Mouse (Mus musculus): ENCODE measurements around the gene Wrb.
A peak's percentile ranks its signal among the peaks of the same experiment; 100 is the strongest.

Wrb gene

DNA sequence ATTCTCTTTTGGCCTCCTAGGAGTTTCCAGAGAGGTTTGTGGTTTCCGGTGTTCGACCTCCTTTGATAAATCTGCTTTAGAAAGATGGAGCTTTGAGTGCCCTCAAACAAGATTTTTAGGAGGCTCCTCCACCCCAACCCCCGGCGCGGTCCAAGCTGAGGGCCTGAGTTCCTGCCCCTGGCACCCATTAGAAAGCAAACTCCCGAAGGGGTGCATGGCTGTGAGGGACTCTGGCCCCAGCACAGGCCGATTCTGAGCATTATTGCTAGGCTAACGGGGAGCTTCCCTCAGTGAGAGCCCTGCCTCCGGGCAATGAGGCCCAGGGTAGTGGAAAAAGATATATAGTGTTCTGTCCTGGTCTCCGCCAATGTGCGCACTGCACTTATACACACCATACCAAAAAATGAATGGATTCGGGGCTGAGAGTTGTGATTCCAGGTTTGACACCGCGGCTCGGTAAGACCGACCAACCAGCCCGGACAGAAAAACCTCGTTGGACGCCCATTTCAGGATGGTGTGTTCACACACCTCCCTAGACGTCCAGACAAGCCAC lies 14.7 kb downstream of the Wrb start:
- Histone ChIP-seq H3K4me3 (replicated peaks; ENCODE audit: low read length) (peak overlapping the region; percentile 84), H3K4me1 (replicated peaks; ENCODE audit: low read depth, low read length) (peaks cover 66% of the 10 kb centered on the region), H3K27me3 (ENCODE audit: insufficient read depth, low read length) (peaks cover 8% of the 10 kb centered on the region; the same call in 1 of the 2 replicates), H3K36me3 (ENCODE audit: insufficient read depth, low read length) (peaks cover 36% of the 10 kb centered on the region), H3K9me3 (ENCODE audit: low read length) (no peaks in the 10 kb centered on the region)
- TF ChIP-seq CTCF (conservative IDR thresholded peaks at IDR 0.05; ENCODE audit: low read length), result no peak
- no peak for TF ChIP-seq NANOG (IDR thresholded peaks at IDR 0.05; ENCODE audit: borderline replicate concordance, low read length)
- no peak for TF ChIP-seq POU5F1 (IDR thresholded peaks at IDR 0.05; ENCODE audit: borderline replicate concordance, low read length)

DNA sequence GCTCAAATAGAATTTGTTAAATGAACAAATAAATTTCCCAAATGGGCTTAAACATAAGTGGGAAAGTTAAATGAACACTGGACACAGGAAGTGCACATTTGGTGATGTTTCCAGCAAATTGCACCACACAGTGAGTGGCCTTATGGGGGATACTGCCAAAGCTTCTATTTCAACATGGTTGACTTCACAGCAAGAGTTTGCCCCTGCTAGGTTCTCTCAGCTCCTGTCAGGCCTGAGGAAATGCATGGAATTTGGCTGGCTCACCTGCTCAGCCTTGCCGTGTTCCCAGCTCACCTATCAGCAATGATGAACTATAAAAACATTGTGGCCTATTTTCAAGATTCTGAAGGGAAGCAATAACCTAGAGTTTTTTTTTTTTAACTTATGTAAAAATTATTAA lies 15.7 kb downstream of the Wrb start:
- no peak for TF ChIP-seq CTCF (conservative IDR thresholded peaks at IDR 0.05; ENCODE audit: low read length)
- TF ChIP-seq POU5F1 (IDR thresholded peaks at IDR 0.05; ENCODE audit: borderline replicate concordance, low read length), result no peak
- no peak for TF ChIP-seq NANOG (IDR thresholded peaks at IDR 0.05; ENCODE audit: borderline replicate concordance, low read length)
- Histone ChIP-seq H3K9me3 (ENCODE audit: low read length) (no peaks in the 10 kb centered on the region), H3K4me3 (replicated peaks; ENCODE audit: low read length) (no peak overlapping the region), H3K36me3 (ENCODE audit: insufficient read depth, low read length) (peaks cover 26% of the 10 kb centered on the region), H3K27me3 (ENCODE audit: insufficient read depth, low read length) (peaks cover 8% of the 10 kb centered on the region; the same call in 1 of the 2 replicates), H3K4me1 (replicated peaks; ENCODE audit: low read depth, low read length) (peaks cover 56% of the 10 kb centered on the region)

DNA sequence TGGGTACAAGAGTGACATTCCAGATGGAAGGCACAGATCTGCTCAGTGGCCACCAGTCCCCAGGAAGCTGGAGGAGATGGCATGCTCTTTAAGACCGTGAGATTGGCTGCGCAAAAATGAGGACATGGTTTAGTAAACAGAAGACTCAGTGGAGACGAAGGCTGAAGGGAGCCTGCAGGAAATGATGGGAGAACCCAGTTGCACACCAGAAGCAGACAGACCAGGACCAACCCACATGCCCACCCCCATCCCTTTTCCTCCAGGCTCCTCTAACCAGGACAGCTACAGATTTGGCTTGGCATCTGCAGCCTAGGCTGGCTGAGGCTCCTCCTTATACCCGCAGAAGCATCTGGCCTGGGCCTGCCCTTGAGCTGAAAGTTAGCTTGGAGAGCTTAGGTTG lies 16.1 kb downstream of the Wrb start:
- TF ChIP-seq POU5F1 (IDR thresholded peaks at IDR 0.05; ENCODE audit: borderline replicate concordance, low read length) (no peak), NANOG (IDR thresholded peaks at IDR 0.05; ENCODE audit: borderline replicate concordance, low read length) (no peak), CTCF (conservative IDR thresholded peaks at IDR 0.05; ENCODE audit: low read length) (no peak)
- Histone ChIP-seq H3K36me3 (ENCODE audit: insufficient read depth, low read length) (peaks cover 22% of the 10 kb centered on the region), H3K27me3 (ENCODE audit: insufficient read depth, low read length) (peaks cover 8% of the 10 kb centered on the region; the same call in 1 of the 2 replicates), H3K4me1 (replicated peaks; ENCODE audit: low read depth, low read length) (peaks cover 56% of the 10 kb centered on the region), H3K9me3 (ENCODE audit: low read length) (no peaks in the 10 kb centered on the region), H3K4me3 (replicated peaks; ENCODE audit: low read length) (no peak overlapping the region)

GRCm38 (mm10) chr16:96165723-96166264 lies 20.6 kb downstream of the Wrb start:
- Histone ChIP-seq H3K27me3 (ENCODE audit: insufficient read depth, low read length) (no peaks in the 10 kb centered on the region), H3K36me3 (ENCODE audit: insufficient read depth, low read length) (peaks cover 5% of the 10 kb centered on the region), H3K4me3 (replicated peaks; ENCODE audit: low read length) (no peak overlapping the region), H3K9me3 (ENCODE audit: low read length) (no peaks in the 10 kb centered on the region), H3K4me1 (replicated peaks; ENCODE audit: low read depth, low read length) (peaks cover 21% of the 10 kb centered on the region)
- TF ChIP-seq CTCF (conservative IDR thresholded peaks at IDR 0.05; ENCODE audit: low read length), result no peak
- TF ChIP-seq POU5F1 (IDR thresholded peaks at IDR 0.05; ENCODE audit: borderline replicate concordance, low read length), result no peak
- no peak for TF ChIP-seq NANOG (IDR thresholded peaks at IDR 0.05; ENCODE audit: borderline replicate concordance, low read length)

- no peaks in the 10 kb centered on the region for H3K9me3 ChIP-seq (ENCODE audit: low read length)
- TF ChIP-seq NANOG (IDR thresholded peaks at IDR 0.05; ENCODE audit: borderline replicate concordance, low read length) (no peak), CTCF (conservative IDR thresholded peaks at IDR 0.05; ENCODE audit: low read length) (no peak), POU5F1 (IDR thresholded peaks at IDR 0.05; ENCODE audit: borderline replicate concordance, low read length) (no peak)
- H3K4me1 ChIP-seq (replicated peaks; ENCODE audit: low read depth, low read length), result no peaks in the 10 kb centered on the region
- H3K36me3 ChIP-seq (ENCODE audit: insufficient read depth, low read length), result no peaks in the 10 kb centered on the region
- no peak overlapping the region for H3K4me3 ChIP-seq (replicated peaks; ENCODE audit: low read length)
- H3K27me3 ChIP-seq (ENCODE audit: insufficient read depth, low read length), result no peaks in the 10 kb centered on the region
Observed at GRCm38 (mm10) chr16:96168837-96169236, 23.6 kb downstream of the Wrb start.

DNA sequence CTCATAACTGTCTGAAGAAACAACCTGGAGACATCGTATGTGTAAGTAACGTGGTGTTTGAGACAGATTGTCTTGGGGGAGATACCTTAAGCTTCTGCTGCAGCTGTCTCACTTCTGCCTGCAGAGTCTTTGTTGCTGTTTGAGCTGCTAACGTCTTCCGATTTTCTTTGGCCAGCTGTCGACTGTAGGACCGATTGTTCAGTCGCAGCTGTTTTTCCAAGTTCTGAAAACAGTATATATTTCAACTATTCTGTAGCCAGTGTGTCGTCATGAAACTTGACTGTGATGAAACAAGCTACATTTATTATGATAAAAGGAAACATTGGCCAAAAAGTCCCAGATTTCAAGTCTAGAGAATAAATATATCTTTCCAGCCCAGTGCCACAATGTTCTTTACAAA lies 28.4 kb downstream of the Wrb start:
- TF ChIP-seq NANOG (IDR thresholded peaks at IDR 0.05; ENCODE audit: borderline replicate concordance, low read length) (no peak), POU5F1 (IDR thresholded peaks at IDR 0.05; ENCODE audit: borderline replicate concordance, low read length) (no peak), CTCF (conservative IDR thresholded peaks at IDR 0.05; ENCODE audit: low read length) (no peak)
- no peaks in the 10 kb centered on the region for H3K9me3 ChIP-seq (ENCODE audit: low read length)
- H3K4me1 ChIP-seq (replicated peaks; ENCODE audit: low read depth, low read length), result no peaks in the 10 kb centered on the region
- H3K36me3 ChIP-seq (ENCODE audit: insufficient read depth, low read length), result 0 out of 2 replicates have a peak, but pooled peaks cover 4% of the 10 kb centered on the region
- H3K27me3 ChIP-seq (ENCODE audit: insufficient read depth, low read length), result no peaks in the 10 kb centered on the region
- H3K4me3 ChIP-seq (replicated peaks; ENCODE audit: low read length), result no peak overlapping the region

DNA sequence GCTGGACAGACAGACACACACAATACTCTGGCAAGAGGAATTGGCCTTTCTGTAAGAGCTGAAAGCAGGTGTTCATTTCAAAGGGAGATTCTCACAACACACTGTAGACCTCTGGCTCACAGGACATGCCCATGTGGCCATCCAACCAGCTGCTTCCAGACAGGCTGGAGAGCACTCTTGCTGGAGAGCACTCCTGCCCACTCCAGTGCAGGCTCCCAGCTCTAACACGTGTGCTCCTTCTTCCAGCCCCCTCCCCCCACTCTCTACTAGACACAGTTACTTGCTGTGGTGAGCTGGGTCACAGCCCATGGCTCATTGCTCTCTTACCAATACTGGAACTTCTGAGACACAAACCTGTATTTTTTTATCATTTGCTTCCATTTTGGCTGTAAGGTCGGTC lies 30.2 kb downstream of the Wrb start:
- TF ChIP-seq NANOG (IDR thresholded peaks at IDR 0.05; ENCODE audit: borderline replicate concordance, low read length) (no peak), CTCF (conservative IDR thresholded peaks at IDR 0.05; ENCODE audit: low read length) (no peak), POU5F1 (IDR thresholded peaks at IDR 0.05; ENCODE audit: borderline replicate concordance, low read length) (no peak)
- H3K4me1 ChIP-seq (replicated peaks; ENCODE audit: low read depth, low read length), result no peaks in the 10 kb centered on the region; the same call in 1 of the 2 replicates
- H3K4me3 ChIP-seq (replicated peaks; ENCODE audit: low read length), result no peak overlapping the region

DNA sequence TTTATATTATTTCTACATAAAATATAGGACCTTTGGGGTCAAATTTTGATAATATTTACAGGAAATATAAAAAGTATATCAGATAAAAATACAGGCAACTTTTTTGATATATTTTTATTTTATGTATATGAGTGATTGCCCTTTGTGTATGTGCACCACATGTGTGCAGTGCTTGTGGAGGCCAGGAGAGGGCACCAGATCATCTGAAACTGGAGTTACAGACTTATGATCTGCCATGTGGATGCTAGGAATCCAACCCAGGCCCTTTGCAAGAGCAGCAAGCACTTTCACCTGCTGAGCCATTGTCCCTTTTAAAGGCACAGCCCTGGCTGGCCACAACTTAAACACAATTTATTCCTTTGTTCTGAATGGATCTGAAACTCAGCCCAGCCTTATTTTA lies 33.9 kb downstream of the Wrb start:
- H3K9me3 ChIP-seq (ENCODE audit: low read length), result no peaks in the 10 kb centered on the region
- peak; percentile 53 for TF ChIP-seq CTCF (conservative IDR thresholded peaks at IDR 0.05; ENCODE audit: low read length)
- TF ChIP-seq POU5F1 (IDR thresholded peaks at IDR 0.05; ENCODE audit: borderline replicate concordance, low read length), result no peak
- TF ChIP-seq NANOG (IDR thresholded peaks at IDR 0.05; ENCODE audit: borderline replicate concordance, low read length), result no peak
- 0 out of 2 replicates have a peak, but pooled peaks cover 6% of the 10 kb centered on the region for H3K27me3 ChIP-seq (ENCODE audit: insufficient read depth, low read length)
- H3K4me3 ChIP-seq (replicated peaks; ENCODE audit: low read length), result no peak overlapping the region
- H3K36me3 ChIP-seq (ENCODE audit: insufficient read depth, low read length), result 0 out of 2 replicates have a peak, but pooled peaks cover 4% of the 10 kb centered on the region
- H3K4me1 ChIP-seq (replicated peaks; ENCODE audit: low read depth, low read length), result no peaks in the 10 kb centered on the region; the same call in 1 of the 2 replicates

More for the DNA sequence above, 30.2 kb downstream of the Wrb start:
- Histone ChIP-seq H3K9me3 (ENCODE audit: low read length) (no peaks in the 10 kb centered on the region), H3K36me3 (ENCODE audit: insufficient read depth, low read length) (0 out of 2 replicates have a peak, but pooled peaks cover 4% of the 10 kb centered on the region), H3K27me3 (ENCODE audit: insufficient read depth, low read length) (no peaks in the 10 kb centered on the region)

Data from E14TG2a.4 (cell line).